Mouse (Mus musculus) MEL (cell line): ENCODE measurements around the gene Nectin2. TPM values are rescaled to one million over a fixed set of nuclear protein-coding genes. Genes with fewer than 3 reads are reported as not detected.

Experiments
- DNase-seq: peaks from one replicate; pipeline ENCODE4 v3.0.0; 2011; ENCODE audit warnings: low read depth, low spot score
- H3K27ac ChIP-seq: 2 replicates; pipeline ENCODE4 v1.5.1; 2012; ENCODE audit warnings: low read depth, mild to moderate bottlenecking, control low read depth, low read length, moderate library complexity; ENCODE audit not compliant: control insufficient read depth
- H3K27me3 ChIP-seq, 2 experiments: fragments of 150-350 bp in 1 of 2; sonication (generic) in 1 of 2; 2 replicates each; pipeline ENCODE4 v1.6.1; 2012; ENCODE audit warnings: low read length in 2 of 2, mild to moderate bottlenecking in 2 of 2, improper control_type of control experiment in 1 of 2, moderate library complexity in 1 of 2; ENCODE audit not compliant: insufficient read depth in 2 of 2, control insufficient read depth in 1 of 2
- H3K36me3 ChIP-seq, 2 experiments: 2 replicates each; pipeline ENCODE4 v1.6.1; 2012 to 2014; ENCODE audit warnings: low read length in 2 of 2, improper control_type of control experiment in 1 of 2, inconsistent platforms in 1 of 2, mild to moderate bottlenecking in 1 of 2; ENCODE audit not compliant: insufficient read depth in 2 of 2, control insufficient read depth in 1 of 2
- H3K4me1 ChIP-seq, 2 experiments: fragments of 150-350 bp in 1 of 2; sonication (generic) in 1 of 2; 2 replicates each; pipeline ENCODE4 v1.6.1; 2012; ENCODE audit warnings: low read length in 2 of 2, improper control_type of control experiment in 1 of 2, mild to moderate bottlenecking in 1 of 2; ENCODE audit not compliant: insufficient read depth in 2 of 2, control insufficient read depth in 1 of 2
- H3K4me3 ChIP-seq, 2 experiments: fragments of 150-350 bp in 1 of 2; sonication (generic) in 1 of 2; 2 replicates each; pipeline ENCODE4 v1.5.1; 2012; ENCODE audit warnings: low read depth in 2 of 2, low read length in 2 of 2, mild to moderate bottlenecking in 2 of 2, moderate library complexity in 2 of 2, control low read depth in 1 of 2, improper control_type of control experiment in 1 of 2; ENCODE audit not compliant: control insufficient read depth in 1 of 2, insufficient read depth in 1 of 2
- H3K79me2 ChIP-seq: 2 replicates; pipeline ENCODE4 v1.6.1; 2012; ENCODE audit warnings: mild to moderate bottlenecking, low read length, moderate library complexity; ENCODE audit not compliant: control insufficient read depth, poor library complexity, insufficient read depth
- H3K9ac ChIP-seq: 2 replicates; pipeline ENCODE4 v1.6.1; 2012; ENCODE audit warnings: low read depth, mild to moderate bottlenecking, control low read depth, low read length, moderate library complexity; ENCODE audit not compliant: control insufficient read depth, poor library complexity, severe bottlenecking
- H3K9me3 ChIP-seq: fragments of 150-350 bp; sonication (generic); replicated peaks from 2 replicates; pipeline ENCODE4 v1.6.1; 2012; ENCODE audit warnings: mild to moderate bottlenecking, low read length, improper control_type of control experiment, moderate library complexity; ENCODE audit not compliant: insufficient read depth
- CHD2 ChIP-seq: IDR thresholded peaks from 2 replicates; pipeline ENCODE4 v1.6.1; 2011; ENCODE audit warnings: low read length, improper control_type of control experiment
- CTCF ChIP-seq, 3 experiments: IDR thresholded peaks in 2 of 3; conservative IDR thresholded peaks in 1 of 3; 2 replicates each; pipeline ENCODE4 v1.5.1; 2011 to 2012; ENCODE audit warnings: low read length in 3 of 3, low read depth in 2 of 3, mild to moderate bottlenecking in 2 of 3, improper control_type of control experiment in 1 of 3, inconsistent platforms in 1 of 3, mixed read lengths in 1 of 3, moderate library complexity in 1 of 3; ENCODE audit not compliant: control insufficient read depth in 1 of 3, insufficient read depth in 1 of 3, poor library complexity in 1 of 3, severe bottlenecking in 1 of 3
- EP300 ChIP-seq, 2 experiments: IDR thresholded peaks; 2 replicates each; pipeline ENCODE4 v1.6.1; 2011; ENCODE audit warnings: improper control_type of control experiment in 2 of 2, low read length in 2 of 2, low read depth in 1 of 2, mild to moderate bottlenecking in 1 of 2
- ETS1 ChIP-seq: IDR thresholded peaks from 2 replicates; pipeline ENCODE4 v1.6.1; 2012; ENCODE audit warnings: low read depth, mild to moderate bottlenecking, inconsistent platforms, low read length, improper control_type of control experiment, moderate library complexity
- HCFC1 ChIP-seq: IDR thresholded peaks from 2 replicates; pipeline ENCODE4 v1.6.1; 2012; ENCODE audit warnings: low read depth, mild to moderate bottlenecking, inconsistent platforms, low read length, improper control_type of control experiment, moderate library complexity
- KAT2A ChIP-seq: conservative IDR thresholded peaks from 2 replicates; pipeline ENCODE4 v1.6.1; 2012; ENCODE audit warnings: low read depth, low read length, improper control_type of control experiment, inconsistent platforms
- MAX ChIP-seq: IDR thresholded peaks from 2 replicates; pipeline ENCODE4 v1.6.1; 2011; ENCODE audit warnings: low read length, improper control_type of control experiment
- MEF2A ChIP-seq: IDR thresholded peaks from 2 replicates; pipeline ENCODE4 v1.6.1; 2014; ENCODE audit warnings: low read depth, mild to moderate bottlenecking, inconsistent platforms, low read length, improper control_type of control experiment; ENCODE audit not compliant: poor library complexity, insufficient replicate concordance, severe bottlenecking; ENCODE audit errors: extremely low read depth
- MXI1 ChIP-seq: IDR thresholded peaks from 2 replicates; pipeline ENCODE4 v1.6.1; 2011; ENCODE audit warnings: mild to moderate bottlenecking, low read depth, low read length, improper control_type of control experiment
- MYC ChIP-seq: IDR thresholded peaks from 2 replicates; pipeline ENCODE4 v1.6.1; 2011; ENCODE audit warnings: low read depth, mild to moderate bottlenecking, low read length, improper control_type of control experiment, moderate library complexity
- NELFE ChIP-seq: IDR thresholded peaks from 2 replicates; pipeline ENCODE4 v1.6.1; 2011; ENCODE audit warnings: low read depth, low read length, improper control_type of control experiment
- POLR2AphosphoS2 ChIP-seq: IDR thresholded peaks from 2 replicates; pipeline ENCODE4 v1.6.1; 2011; ENCODE audit warnings: low read length, improper control_type of control experiment
- RAD21 ChIP-seq: IDR thresholded peaks from 2 replicates; pipeline ENCODE4 v1.6.1; 2011; ENCODE audit warnings: mild to moderate bottlenecking, low read depth, low read length, improper control_type of control experiment
- SIN3A ChIP-seq: IDR thresholded peaks from 2 replicates; pipeline ENCODE4 v1.6.1; 2012; ENCODE audit warnings: low read length, improper control_type of control experiment, inconsistent platforms
- SMC3 ChIP-seq: IDR thresholded peaks from 2 replicates; pipeline ENCODE4 v1.6.1; 2011; ENCODE audit warnings: low read depth, low read length, improper control_type of control experiment
- TCF12 ChIP-seq: IDR thresholded peaks from 2 replicates; pipeline ENCODE4 v1.6.1; 2014; ENCODE audit warnings: low read depth, mild to moderate bottlenecking, inconsistent platforms, low read length, improper control_type of control experiment, moderate library complexity
- UBTF ChIP-seq: IDR thresholded peaks from 2 replicates; pipeline ENCODE4 v1.6.1; 2012; ENCODE audit warnings: low read depth, mild to moderate bottlenecking, inconsistent platforms, low read length, improper control_type of control experiment, moderate library complexity, borderline replicate concordance; ENCODE audit not compliant: insufficient read depth
- USF1 ChIP-seq: IDR thresholded peaks from 2 replicates; pipeline ENCODE4 v1.6.1; 2014; ENCODE audit warnings: low read depth, mild to moderate bottlenecking, inconsistent platforms, low read length, improper control_type of control experiment, moderate library complexity
- USF2 ChIP-seq, 2 experiments: IDR thresholded peaks; 2 replicates each; pipeline ENCODE4 v1.6.1; 2011 to 2012; ENCODE audit warnings: improper control_type of control experiment in 2 of 2, low read length in 2 of 2, borderline replicate concordance in 1 of 2, inconsistent platforms in 1 of 2, low read depth in 1 of 2, mild to moderate bottlenecking in 1 of 2; ENCODE audit not compliant: insufficient read depth in 1 of 2
- ZC3H11A ChIP-seq: IDR thresholded peaks from 2 replicates; pipeline ENCODE4 v1.6.1; 2012; ENCODE audit warnings: low read depth, mild to moderate bottlenecking, inconsistent platforms, low read length, improper control_type of control experiment
- ZKSCAN1 ChIP-seq: IDR thresholded peaks from 2 replicates; pipeline ENCODE4 v1.6.1; 2012; ENCODE audit warnings: low read depth, mild to moderate bottlenecking, inconsistent platforms, low read length, improper control_type of control experiment, moderate library complexity
- ZMIZ1 ChIP-seq: IDR thresholded peaks from 2 replicates; pipeline ENCODE4 v1.6.1; 2012; ENCODE audit warnings: low read depth, mild to moderate bottlenecking, inconsistent platforms, low read length, improper control_type of control experiment, moderate library complexity
- polyA plus RNA-seq, 2 experiments: library from polyadenylated mRNA; stranded (reverse) in 1 of 2; unstranded in 1 of 2; fragments of >175 nt in 1 of 2; fragments of >200 nt in 1 of 2; gene quantifications; 2 replicates each; pipeline versions ENCODE4 v1.2.1 to v1.2.4; 2012; ENCODE audit warnings: low replicate concordance in 2 of 2, low read depth in 1 of 2; ENCODE audit not compliant: insufficient read length in 2 of 2, insufficient read depth in 1 of 2, missing spikeins in 1 of 2
- total RNA-seq: library from RNA; depleted of rRNA; stranded (reverse); fragments of 300-350 nt; gene quantifications from 2 replicates; pipeline ENCODE4 v1.2.3, GENCODE M21; 2012

Gene Nectin2
- total and polyA plus RNA-seq, 3 experiments = 6.9 to 25.6 TPM; not detected in 1

DNA sequence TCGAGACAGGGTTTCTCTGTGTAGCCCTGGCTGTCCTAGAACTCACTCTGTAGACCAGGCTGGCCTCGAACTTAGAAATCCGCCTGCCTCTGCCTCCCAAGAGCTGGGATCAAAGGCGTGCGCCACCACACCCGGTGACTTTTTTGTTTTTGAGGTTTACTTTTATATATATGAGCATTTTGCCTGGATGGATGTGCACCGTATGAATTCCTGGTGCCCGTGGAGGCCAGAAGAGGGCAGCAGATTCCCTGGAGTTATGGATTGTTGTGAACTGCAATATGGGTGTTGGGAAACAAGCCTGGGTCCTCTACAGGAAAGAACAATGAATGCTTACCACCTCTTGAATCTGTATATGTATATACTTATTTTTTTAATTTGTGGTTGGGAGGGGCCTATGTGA, 2.4 kb upstream of the Nectin2 start:
- Histone ChIP-seq H3K9me3 (no peaks in the 10 kb centered on the region), H3K9ac (no peak overlapping the region), H3K79me2 (no peaks in the 10 kb centered on the region), H3K27ac (no peak overlapping the region), H3K36me3 (peaks cover 0 to 15% of the 10 kb centered on the region in 2 experiments; a peak in 2 of 4 replicates), H3K27me3 (no peaks in the 10 kb centered on the region), H3K4me3 (no peak overlapping the region), H3K4me1 (peaks cover 13 to 30% of the 10 kb centered on the region in 2 experiments; a peak in 3 of 4 replicates)
- DNase-seq = peak; percentile 37
- TF ChIP-seq ZC3H11A = no peak
- no peak for TF ChIP-seq TCF12
- no peak for TF ChIP-seq HCFC1
- no peak for TF ChIP-seq MYC
- peak in 2 of 3 experiments; percentile 39 to 40; a peak in 4 of 6 replicates for TF ChIP-seq CTCF (IDR thresholded peaks at IDR 0.05 in 2 of 3, conservative IDR thresholded peaks at IDR 0.05 in 1 of 3; ENCODE audit: control insufficient read depth in 1 of 3, insufficient read depth in 1 of 3, low read depth in 2 of 3, low read length in 3 of 3, poor library complexity in 1 of 3, severe bottlenecking in 1 of 3)
- TF ChIP-seq RAD21 = peak; percentile 13

DNA sequence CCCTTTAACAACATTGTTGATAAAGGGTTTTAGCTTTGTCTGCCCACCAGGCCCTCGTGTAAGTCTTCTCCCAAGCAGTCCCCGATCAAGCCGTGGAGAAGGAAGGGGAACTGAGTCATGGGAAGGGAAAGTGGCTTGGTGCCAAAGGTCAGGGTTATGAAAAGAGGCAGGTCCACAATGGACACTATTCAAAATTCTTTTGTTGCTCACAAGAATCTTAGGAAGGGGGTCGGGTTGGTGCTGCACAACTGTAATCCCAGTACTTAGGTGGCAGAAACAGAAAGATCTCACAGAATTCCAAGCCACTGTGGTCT, 744 bp upstream of the Nectin2 start:
- H3K9me3 ChIP-seq = no peaks in the 10 kb centered on the region
- H3K4me1 ChIP-seq = peaks cover 17 to 38% of the 10 kb centered on the region in 2 experiments
- peaks cover 0 to 23% of the 10 kb centered on the region in 2 experiments; a peak in 2 of 4 replicates for H3K36me3 ChIP-seq
- H3K79me2 ChIP-seq = no peaks in the 10 kb centered on the region
- H3K4me3 ChIP-seq = 0 out of 4 replicates have a peak overlapping the region, but pooled peaks of 1 of the 2 experiments have one; percentile 13
- H3K9ac ChIP-seq = no peak overlapping the region
- no peaks in the 10 kb centered on the region for H3K27me3 ChIP-seq
- no peak overlapping the region for H3K27ac ChIP-seq
- TF ChIP-seq ZKSCAN1 = no peak
- TF ChIP-seq MEF2A = no peak
- no peak for TF ChIP-seq HCFC1
- TF ChIP-seq SMC3 = no peak
- TF ChIP-seq POLR2AphosphoS2 = no peak
- no peak for TF ChIP-seq ETS1
- no peak for TF ChIP-seq ZMIZ1
- TF ChIP-seq KAT2A = no peak
- no peak for TF ChIP-seq SIN3A
- no peak for TF ChIP-seq EP300 (IDR thresholded peaks at IDR 0.05; ENCODE audit: low read depth in 1 of 2, low read length in 2 of 2)
- TF ChIP-seq MXI1 = no peak
- TF ChIP-seq USF1 = no peak
- TF ChIP-seq NELFE = no peak
- TF ChIP-seq CHD2 = no peak
- no peak for TF ChIP-seq MAX
- no peak for TF ChIP-seq UBTF
- no peak for TF ChIP-seq USF2 (IDR thresholded peaks at IDR 0.05; ENCODE audit: borderline replicate concordance in 1 of 2, insufficient read depth in 1 of 2, low read depth in 1 of 2, low read length in 2 of 2)
- DNase-seq = no peak
